Mouse (Mus musculus) cerebellum, postnatal 36 days (tissue): Measurements from ENCODE around the gene Ush1c.

Source experiments
- DNase-seq, 2 experiments: peaks; one replicate each; pipeline ENCODE4 v3.0.0; 2021 to 2022; ENCODE audit warnings: mixed read lengths in 2 of 2

Ush1c gene

GRCm38 (mm10) chr7:46238346-46238745, at the start of gene Ush1c:
Ush1c (minus strand) TSS chr7:46238503.
- DNase-seq = no peak

DNA sequence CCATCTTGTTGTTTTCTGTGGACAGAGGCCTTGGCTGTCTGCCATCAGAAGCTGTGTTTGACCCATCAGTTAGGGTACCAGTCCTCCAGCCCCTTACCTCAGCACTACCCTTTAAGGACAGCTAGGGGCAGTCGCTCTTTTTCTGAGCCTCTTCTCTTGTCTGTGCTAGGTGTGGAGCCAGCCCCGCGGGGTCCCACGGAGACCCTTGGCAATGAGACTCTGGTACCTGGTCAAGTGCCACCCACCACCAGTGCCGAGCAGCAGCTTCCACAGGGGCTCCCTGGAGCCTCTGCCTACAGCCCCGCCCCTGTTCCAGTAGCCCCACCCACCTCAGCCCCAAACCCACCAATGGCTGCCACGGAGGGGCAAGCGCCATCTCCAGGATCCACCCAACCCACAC, 48.7 kb upstream of the Ush1c start:
- no peak for DNase-seq

DNA sequence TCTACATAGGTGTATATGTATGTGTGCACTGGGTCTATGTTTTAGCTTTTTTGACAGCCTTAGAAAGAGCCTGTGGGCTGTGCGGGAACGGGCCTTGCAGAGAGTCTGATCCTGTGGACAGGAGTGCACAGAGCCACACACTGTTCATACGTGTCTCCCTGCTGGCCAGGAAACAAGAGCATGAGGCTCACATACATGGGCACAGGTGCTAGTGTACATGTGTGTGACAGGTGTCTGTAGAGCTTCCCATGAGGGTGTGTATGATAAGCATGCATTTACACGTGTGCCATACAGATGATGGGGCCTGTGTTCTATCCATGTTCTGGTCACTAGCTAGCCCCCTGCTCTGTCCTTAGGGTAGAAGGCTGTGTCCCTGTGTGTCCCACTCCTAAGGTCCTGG, 48.1 kb upstream of the Ush1c start:
- DNase-seq = no peak

DNA sequence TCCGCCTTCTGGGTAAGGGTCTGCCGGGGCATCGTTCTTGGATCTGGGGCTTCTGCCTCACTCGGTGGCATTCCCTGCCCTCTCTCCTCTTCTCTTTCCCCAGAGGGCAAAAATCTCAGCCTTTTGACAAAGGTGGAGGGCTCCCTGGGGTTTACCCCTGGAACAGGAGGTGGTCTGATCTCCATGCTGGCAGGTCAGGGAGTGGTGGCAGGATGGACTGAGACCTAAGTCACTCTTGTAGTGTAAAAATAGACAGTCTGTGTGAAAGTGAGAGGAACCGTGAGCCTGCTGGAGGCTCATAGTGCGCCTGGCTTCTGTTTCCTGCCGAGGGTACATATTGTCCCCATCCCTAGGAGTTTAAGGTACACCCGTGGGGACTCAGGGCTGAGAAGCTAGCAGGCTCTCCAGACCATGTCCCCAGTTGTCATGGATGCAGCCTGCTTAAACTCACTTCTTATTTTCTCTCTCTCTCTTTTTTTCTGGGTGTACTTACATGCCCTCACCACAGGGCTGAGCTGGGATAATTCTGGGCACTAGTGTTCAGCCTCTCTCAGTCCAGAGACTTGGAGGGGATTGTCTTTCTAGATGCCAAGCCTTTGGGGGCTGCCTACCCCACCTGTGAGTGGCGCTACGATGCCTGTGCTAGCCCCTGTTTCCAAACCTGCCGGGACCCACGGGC, 47.0 kb upstream of the Ush1c start:
- DNase-seq = no peak

DNA sequence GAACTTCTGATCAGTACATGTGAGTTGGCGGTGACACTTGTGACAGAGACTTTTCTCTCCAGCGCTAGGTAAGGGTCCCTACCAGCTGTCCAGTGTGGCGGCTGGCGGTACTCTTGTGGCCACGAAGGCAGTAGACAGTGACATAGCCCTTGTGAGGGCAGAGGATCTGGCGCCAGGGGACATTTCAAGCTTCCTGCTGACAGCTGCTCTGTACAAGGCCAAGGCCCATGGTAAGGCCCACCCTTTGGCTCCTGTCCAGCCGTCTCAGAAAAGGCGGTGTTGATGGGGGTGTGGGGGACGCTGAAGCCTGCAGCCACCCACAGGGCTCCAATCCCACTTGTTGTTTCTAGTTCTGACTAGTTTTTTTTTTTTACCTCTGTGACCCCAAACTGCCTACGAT, 45.4 kb upstream of the Ush1c start:
- no peak for DNase-seq

GRCm38 (mm10) chr7:46282276-46282675, 44.0 kb upstream of the Ush1c start:
- DNase-seq = no peak

- no peak for DNase-seq
Observed at GRCm38 (mm10) chr7:46280896-46281295, 42.6 kb upstream of the Ush1c start.

DNA sequence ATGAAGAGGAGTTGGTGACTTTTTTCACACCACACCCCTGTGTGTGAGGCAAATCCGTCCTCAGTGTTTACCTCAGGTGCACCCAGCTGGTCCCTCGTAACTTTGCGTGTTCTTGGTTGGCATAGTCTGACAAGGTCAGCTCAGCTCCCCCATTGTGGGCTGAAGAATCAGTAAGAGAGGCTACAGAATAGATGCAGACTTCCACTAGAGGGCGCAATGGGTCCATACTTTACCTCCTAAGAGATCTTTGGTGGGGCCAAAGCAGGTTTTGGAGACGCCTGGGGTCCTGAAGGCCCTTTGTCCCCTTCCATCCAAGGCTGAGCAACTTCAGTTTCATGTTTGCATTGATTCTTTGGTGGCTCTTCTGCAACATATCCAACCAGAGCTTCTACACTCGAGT, 41.6 kb upstream of the Ush1c start:
- peak; percentile 63 to 79 for DNase-seq

DNA sequence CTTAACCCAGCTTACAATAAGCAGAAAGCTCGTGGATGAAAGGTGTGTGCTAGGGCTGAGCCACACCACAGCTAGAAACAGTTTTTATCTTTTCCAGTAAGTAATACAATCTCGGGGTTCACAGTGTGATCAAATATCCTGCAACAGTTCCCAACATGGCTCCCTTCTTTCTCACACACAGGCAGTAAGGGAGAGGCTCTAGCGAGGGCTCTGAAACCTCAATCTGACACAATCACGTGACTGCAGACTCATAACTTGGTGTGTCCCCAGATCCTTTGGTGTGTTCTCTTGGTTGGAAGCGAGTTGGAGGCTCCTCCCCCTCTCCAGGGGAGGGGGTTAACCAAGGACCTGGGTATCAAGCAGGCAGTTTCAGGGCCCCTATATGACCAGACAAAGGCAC, 37.9 kb upstream of the Ush1c start:
- no peak for DNase-seq

DNA sequence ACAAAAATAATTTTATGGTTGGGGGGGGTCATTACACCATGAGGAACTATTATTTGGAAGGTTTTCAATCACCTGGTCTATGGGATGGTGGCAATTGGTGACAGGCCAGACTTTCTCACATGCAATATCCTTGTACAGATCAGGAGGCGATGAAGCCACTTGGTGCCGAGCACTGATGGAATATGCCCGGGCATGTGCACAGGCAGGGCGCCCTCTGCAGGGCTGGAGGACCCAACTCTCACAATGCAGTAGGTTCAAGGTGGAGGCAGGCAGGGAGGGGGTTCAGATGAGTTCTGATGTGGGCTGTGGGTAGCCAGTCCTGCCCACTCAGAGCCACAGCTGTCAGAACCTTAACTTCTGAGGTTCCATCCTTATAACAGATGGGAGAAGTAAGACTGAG, 13.5 kb upstream of the Ush1c start:
- DNase-seq = no peak

DNA sequence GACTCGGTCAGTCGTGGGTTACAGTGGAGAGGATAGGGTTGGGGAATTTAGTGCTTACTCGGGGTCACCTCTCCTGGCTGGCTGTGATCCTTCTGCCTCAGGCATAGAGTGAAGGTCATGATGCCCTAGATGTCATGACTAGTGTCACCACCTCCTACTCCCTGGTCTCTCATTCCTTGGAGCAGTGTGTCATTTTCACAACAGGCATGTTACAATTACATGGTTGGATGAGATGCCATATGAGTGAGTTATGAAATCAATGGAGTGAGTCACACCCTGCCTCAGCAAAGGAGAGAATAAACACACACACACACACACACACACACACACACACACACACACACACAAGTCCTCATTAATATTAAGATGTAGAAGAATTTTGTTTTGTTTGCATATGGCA, 9.3 kb upstream of the Ush1c start:
- DNase-seq = no peak

DNA sequence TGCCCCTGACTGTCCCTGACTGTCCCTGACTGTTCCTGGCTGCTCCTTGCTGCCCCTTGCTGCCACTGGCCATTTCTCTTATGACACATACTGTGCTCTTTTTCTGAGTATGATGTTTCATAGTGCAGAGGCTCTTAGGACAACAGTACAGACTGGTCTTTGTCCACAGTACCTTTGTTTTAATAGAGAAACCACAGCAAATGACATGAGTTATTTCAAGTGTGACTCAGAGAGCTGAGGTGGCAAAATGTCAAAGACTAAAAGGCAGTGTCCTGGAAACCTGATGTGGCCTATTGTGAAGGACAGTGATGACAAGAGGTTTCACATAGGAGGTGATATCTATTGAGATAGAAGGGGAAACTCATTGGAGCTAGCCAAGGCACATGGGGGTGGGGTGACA, 8.6 kb upstream of the Ush1c start:
- DNase-seq = no peak

DNA sequence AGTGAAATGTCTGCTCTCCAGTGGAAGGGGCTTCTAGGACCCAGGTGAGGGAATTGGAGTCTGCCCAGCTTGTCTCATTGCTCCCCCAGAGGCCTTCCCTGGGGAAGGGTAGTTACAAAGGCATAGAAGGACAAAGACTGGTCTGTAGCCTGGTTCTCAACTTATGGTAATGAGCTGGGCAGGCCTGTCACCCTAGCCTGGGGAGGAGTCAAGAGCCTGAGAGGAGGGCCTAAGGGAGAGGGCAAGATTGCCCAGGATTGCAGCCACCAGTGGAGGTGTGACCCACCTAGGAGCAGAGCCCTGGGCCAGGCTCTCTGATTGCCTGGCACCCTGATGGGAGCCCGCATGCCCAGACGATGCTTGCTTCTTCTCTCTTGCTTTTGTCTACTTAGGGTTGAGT, 2.4 kb upstream of the Ush1c start, which contains the start of gene Otog:
Otog (plus strand) TSS at position 292 of the 400 bp plus-strand sequence.
- DNase-seq = no peak

- peak; percentile 40 to 50 for DNase-seq
Observed at GRCm38 (mm10) chr7:46240091-46240490, 1.8 kb upstream of the Ush1c start.

DNA sequence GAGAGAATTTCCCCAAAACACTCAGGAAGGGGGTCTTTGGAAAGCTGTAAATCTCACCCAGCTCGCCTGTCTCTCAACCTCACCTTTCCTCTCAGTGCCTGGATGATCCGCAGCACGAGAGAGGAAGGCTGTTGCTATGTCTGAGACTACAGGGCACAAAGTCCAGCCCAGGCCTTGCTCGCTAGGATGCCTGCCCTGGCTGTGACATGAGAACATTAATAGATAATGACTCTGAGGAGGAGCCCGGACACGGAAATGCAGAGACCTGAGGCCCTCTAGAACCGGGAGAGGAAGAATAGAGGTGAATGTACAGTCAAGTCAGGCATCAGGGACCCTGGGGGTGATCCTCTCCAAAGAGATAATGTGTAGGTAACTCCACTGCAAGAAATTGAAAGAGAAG, 1.1 kb downstream of the Ush1c start:
- no peak for DNase-seq

DNA sequence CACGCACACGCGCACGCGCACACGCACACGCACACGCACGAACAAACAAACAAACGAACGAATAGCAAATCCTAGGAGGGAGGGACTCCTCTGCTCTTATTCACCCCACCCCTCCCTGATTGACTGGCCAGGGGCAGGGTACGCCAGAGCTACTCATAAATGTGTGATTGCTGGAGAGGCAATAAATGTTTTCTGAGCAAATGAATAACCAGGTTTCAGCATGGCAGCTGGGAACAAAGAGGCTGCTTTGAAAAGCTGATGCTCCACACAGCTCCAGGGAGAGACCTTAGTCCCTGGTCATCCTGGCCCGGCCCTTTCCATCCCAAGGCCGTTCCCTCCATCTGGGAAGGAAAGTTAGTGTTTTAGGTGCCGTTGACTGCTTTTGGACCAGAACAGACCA, 1.9 kb downstream of the Ush1c start:
- no peak for DNase-seq

GRCm38 (mm10) chr7:46235948-46236347, 2.4 kb downstream of the Ush1c start:
- DNase-seq = no peak

DNA sequence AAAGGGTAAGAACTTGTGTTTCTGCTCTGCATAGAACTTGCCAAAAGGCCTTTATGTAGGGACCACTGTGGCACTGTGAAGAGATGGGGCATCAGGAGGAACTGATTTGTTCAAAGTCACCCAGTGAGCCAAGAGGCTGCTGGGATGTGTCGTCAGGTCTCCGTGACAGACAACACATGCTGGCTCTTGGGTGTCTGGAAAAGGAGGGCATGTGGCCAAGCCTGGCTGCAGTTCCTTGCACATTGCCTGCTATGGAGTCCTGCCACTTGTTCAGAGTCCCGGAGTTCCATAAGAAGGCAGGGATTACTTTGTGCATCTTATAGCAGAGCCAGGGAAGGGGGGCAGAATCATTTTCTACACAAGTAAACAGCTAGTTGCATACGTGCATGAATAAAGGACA, 11.4 kb downstream of the Ush1c start:
- peak; percentile 70 to 72 for DNase-seq

DNA sequence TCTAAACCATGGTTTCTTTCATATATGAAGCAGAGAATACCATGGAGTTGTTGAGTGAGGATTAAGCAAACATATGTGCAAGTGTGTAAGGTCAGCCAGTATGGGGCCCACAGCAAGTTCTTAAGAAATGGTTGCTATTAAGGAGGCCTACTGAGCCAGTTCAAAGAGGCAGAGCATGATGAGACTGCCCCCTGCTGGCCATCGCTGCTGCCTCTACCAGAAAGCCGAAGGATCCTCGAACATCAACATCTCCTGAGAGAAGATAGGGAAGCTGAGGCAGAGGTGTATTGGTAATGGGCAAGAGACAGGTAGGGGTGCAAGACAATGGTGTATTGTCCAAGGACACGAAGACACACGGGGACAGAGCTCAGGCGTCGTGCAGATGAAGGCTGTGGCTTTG, 12.1 kb downstream of the Ush1c start:
- DNase-seq = peak; percentile 65 to 66

- no peak for DNase-seq
Observed at GRCm38 (mm10) chr7:46220591-46221129, 17.6 kb downstream of the Ush1c start.

- no peak for DNase-seq
Observed at GRCm38 (mm10) chr7:46218415-46218814, 19.9 kb downstream of the Ush1c start.

DNA sequence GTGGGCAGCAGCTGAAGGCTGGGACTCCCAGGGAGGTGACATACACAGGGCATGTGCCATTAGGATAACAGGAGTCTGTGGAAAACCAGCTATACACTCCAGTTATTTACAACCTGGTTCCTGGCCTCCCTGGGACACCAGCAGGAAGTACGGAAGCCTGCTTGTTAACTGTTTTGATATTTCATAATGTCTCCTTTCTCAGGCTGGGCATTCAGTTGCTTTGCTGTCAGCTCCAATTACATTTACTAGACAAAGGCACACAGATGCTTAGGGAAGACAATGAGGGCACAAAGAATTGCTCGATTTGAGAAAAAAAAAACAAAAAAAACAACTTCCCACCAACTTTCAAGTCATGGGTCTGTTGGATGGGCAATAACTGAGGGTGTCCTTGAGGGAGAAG, 21.8 kb downstream of the Ush1c start:
- no peak for DNase-seq

DNA sequence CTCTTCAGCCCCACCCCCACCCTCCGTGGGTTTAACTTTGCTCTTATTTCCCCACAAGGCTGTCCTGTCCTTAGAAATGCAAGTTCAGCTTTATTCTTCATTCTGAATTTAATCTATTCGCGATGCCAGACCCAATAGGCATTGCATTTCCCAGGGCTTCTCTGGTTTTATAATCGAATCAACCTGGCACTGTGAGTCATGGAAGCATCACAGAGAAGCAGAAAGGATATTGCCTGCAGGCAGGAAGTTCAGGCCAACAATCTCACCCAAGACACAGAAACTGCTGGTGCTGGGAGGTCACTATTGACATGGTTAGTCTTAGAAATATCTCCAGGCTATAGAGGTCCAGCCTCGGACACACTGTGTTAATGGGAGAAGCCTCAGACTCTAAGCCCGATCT, 28.0 kb downstream of the Ush1c start:
- DNase-seq = no peak

- no peak for DNase-seq
Observed at GRCm38 (mm10) chr7:46208131-46208530, 30.2 kb downstream of the Ush1c start.

DNA sequence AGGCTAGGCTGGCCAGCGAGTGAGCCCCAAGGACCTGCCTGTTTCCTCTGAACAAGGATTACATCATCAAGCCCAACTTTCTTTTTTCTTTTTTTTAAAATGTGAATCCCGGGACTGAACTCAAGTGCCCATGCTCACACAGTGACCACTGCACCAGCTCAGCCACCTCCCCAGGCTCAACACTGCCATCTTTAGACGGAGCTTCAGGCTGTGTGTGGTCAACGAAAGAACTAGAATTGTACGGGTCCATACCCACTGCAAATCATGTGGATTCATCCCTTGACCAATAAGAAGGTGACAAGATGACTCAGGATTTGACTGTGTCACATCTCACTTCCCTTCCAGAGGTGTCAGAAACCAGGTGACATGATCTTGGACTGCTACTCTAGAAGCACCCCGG, 33.5 kb downstream of the Ush1c start:
- DNase-seq = no peak
